Comparison of ENCODE assay signal across 17 mouse cellular contexts in genomic region chr4:63344295-63344694, GRCm38 (mm10). TPM values are rescaled to one million over a fixed set of nuclear protein-coding genes. Genes with fewer than 3 reads are reported as not detected.
A peak's percentile ranks its signal among the peaks of the same experiment; 100 is the strongest.
DNase-seq lines count a peak whose midpoint lies in the region; ATAC-seq lines count a peak whose summit lies in the region.
"Had no signal": no experiment of that assay in that cellular context is flagged by ENCODE, and none has a peak within 500 bp of the region (broad histone marks: within the 10 kb centered on the region; RNA-seq: fewer than 3 reads in every experiment).

Orm1 (plus strand) TSS chr4:63344560.

- H3K36me3 ChIP-seq in heart, embryonic 11.5 days (ENCODE audit: control insufficient read depth, insufficient read depth, low read length), result no peaks in the 10 kb centered on the region
- H3K36me3 ChIP-seq: limb, embryonic 13.5 days had no signal

- no peaks in the 10 kb centered on the region for H3K4me1 ChIP-seq in heart, embryonic 11.5 days (ENCODE audit: control insufficient read depth, insufficient read depth, low read length)
- H3K4me1 ChIP-seq: limb, embryonic 13.5 days had no signal

- DNase-seq in heart, adult 11 months, result peak; percentile 72
- DNase-seq in NIH3T3 (ENCODE audit: low read depth), result peak; percentile 59
- no peak for DNase-seq in left cerebral cortex, postnatal 4 days
- no peak for DNase-seq in layer of hippocampus, adult 9-11 months
- no peak for DNase-seq in right cerebral cortex, postnatal 36 days (ENCODE audit: low spot score in 2 of 2)
- DNase-seq: gastrocnemius, adult 2 months; retina, postnatal 1 day; thymus, postnatal 14 days had no signal

- H3K4me3 ChIP-seq in heart, embryonic 11.5 days (ENCODE audit: low read depth, low read length), result no peak within 1 kb of the TSS
- H3K4me3 ChIP-seq: erythroblast, embryonic 14.5 days; gastrocnemius, adult 2 months; limb, embryonic 13.5 days had no signal

- intact Hi-C loops in left cerebral cortex, postnatal 4 days (cut with DNase I), result no loop called here

- no peak for ATAC-seq in heart, embryonic 11.5 days (replicated peaks; ENCODE audit: insufficient number of reproducible peaks, low FRiP score, low TSS enrichment)
- ATAC-seq in erythroid progenitor cell, adult 5-6 weeks (replicated peaks; ENCODE audit: low FRiP score, poor library complexity, severe bottlenecking), result no peak
- 0 out of 2 replicates have a peak, but pooled peaks have one; percentile 11 for ATAC-seq in neutrophil, adult 5-6 weeks (ENCODE audit: extremely low read depth, insufficient number of reproducible peaks, low FRiP score, poor library complexity, severe bottlenecking)
- ATAC-seq: hindbrain, postnatal 0 days had no signal

- no peak within 1 kb of the TSS for H3K9ac ChIP-seq in heart, embryonic 11.5 days (ENCODE audit: low read depth, low read length)
- H3K9ac ChIP-seq: limb, embryonic 13.5 days had no signal

- H3K4me2 ChIP-seq in heart, embryonic 11.5 days, result no peak within 1 kb of the TSS
- H3K4me2 ChIP-seq: limb, embryonic 13.5 days had no signal

- no peaks in the 10 kb centered on the region for H3K27me3 ChIP-seq in heart, embryonic 11.5 days (ENCODE audit: control insufficient read depth, insufficient read depth, low read length)
- H3K27me3 ChIP-seq: limb, embryonic 13.5 days had no signal

- 74% methylated on average over 8 of the region's 8 CpGs for WGBS in heart, embryonic 11.5 days (ENCODE audit: insufficient replicate concordance)

- no peaks in the 10 kb centered on the region for H3K9me3 ChIP-seq in heart, embryonic 11.5 days (replicated peaks; ENCODE audit: control insufficient read depth, low read length)
- H3K9me3 ChIP-seq: limb, embryonic 13.5 days had no signal

- no peak within 1 kb of the TSS for H3K27ac ChIP-seq in heart, embryonic 11.5 days (ENCODE audit: low read depth, low read length)
- H3K27ac ChIP-seq: gastrocnemius, adult 2 months; hindbrain, postnatal 0 days; limb, embryonic 13.5 days had no signal

RNA-seq across cellular contexts. Expression of gene Orm1, which starts in this region (rescaled TPM):
- polyA plus RNA-seq in heart, embryonic 11.5 days (2014; fragmentation: Nextera tagmentation; extraction: Ambion mirVana), result not detected in 2 replicates
- total RNA-seq in erythroid progenitor cell, adult 5-6 weeks (2015; ENCODE audit: low replicate concordance), result 16.6 and 43.6 TPM in 2 replicates
- total RNA-seq in erythroid progenitor cell, adult 5-6 weeks (2017; ENCODE audit: low replicate concordance), result 5.5 and 23.5 TPM in 2 replicates
- not detected in 2 replicates for total RNA-seq in neutrophil, adult 5-6 weeks (2017)
- not detected for total RNA-seq in left cerebral cortex, postnatal 4 days (2021)
- total RNA-seq: hindbrain, postnatal 0 days; layer of hippocampus, postnatal 25 days had no signal
- polyA plus RNA-seq: erythroblast, embryonic 14.5 days; heart, embryonic 16.5 days; hindbrain, postnatal 0 days; kidney, embryonic 16.5 days; limb, embryonic 13.5 days had no signal

Comparison
In these comparisons a context has a peak if more than half of its experiments do, and no peak if none do; other contexts are left out.
1. Peak in ATAC-seq in neutrophil, adult 5-6 weeks; RNA of the gene not detected or under 1 TPM.
2. DNase-seq: peak in heart, adult 11 months (single experiment) and NIH3T3 (single experiment); none in left cerebral cortex, postnatal 4 days (single experiment), layer of hippocampus, adult 9-11 months (single experiment) and right cerebral cortex, postnatal 36 days (0 of 2).